Mouse (Mus musculus) liver, postnatal 0 days (tissue): ENCODE data around the gene Kpna1.
"Not testable (repeated sequence)": the region's sequence is repeated elsewhere in the genome, so short reads cannot be mapped to it uniquely, and the experiment has no call there.

Experiments
- CTCF ChIP-seq: sonication (generic); IDR thresholded peaks from 2 replicates; pipeline ENCODE4 v1.5.1; 2016; ENCODE audit warnings: antibody characterized with exemption, low read depth
- EP300 ChIP-seq: IDR thresholded peaks from 2 replicates; pipeline ENCODE4 v1.6.1; 2016; ENCODE audit warnings: antibody characterized with exemption, low read depth, mild to moderate bottlenecking

DNA sequence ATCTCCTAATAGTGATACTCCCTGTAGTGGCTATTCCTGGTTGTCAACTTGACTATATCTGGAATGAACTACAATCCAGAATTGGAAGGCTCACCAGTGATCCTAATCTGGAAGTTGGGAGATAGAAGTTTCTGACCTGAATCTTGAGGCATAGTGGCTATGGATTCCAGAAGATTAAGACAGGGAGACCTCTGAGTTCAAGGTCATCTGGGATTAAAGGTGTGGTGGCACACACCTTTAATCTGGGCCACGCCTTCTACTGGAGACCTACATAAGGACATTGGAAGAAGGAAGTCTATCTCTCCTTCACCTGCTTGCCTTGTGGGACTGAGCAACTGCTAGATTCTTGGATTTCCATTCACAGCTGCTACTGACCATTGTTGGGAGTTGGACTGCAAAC, at the start of gene Kpna1:
- TF ChIP-seq CTCF, EP300: not testable (repeated sequence)
